Mouse (Mus musculus): ENCODE measurements around the gene Hmces. TPM values are rescaled to one million over a fixed set of nuclear protein-coding genes. Genes with fewer than 3 reads are reported as not detected.
A peak's percentile ranks its signal among the peaks of the same experiment; 100 is the strongest.
"Not testable (repeated sequence)": the region's sequence is repeated elsewhere in the genome, so short reads cannot be mapped to it uniquely, and the experiment has no call there.

The Hmces gene
- polyA plus RNA-seq, 1 experiment from 2014 or later = 58.5 TPM

- no peaks in the 10 kb centered on the region for H3K27me3 ChIP-seq
- no peak overlapping the region for H3K27ac ChIP-seq (replicated peaks)
- peaks cover 62% of the 10 kb centered on the region for H3K36me3 ChIP-seq
- no peak overlapping the region for H3K4me3 ChIP-seq
- H3K9me3 ChIP-seq = no peaks in the 10 kb centered on the region
- H3K4me2 ChIP-seq (replicated peaks) = no peak overlapping the region
- ATAC-seq (replicated peaks) = no peak
- H3K9ac ChIP-seq (replicated peaks) = no peak overlapping the region
- no peaks in the 10 kb centered on the region for H3K4me1 ChIP-seq
- WGBS = 93% methylated on average over 4 of the region's 4 CpGs
Measured at GRCm38 (mm10) chr6:87921201-87921600, 7.5 kb downstream of the Hmces start.

GRCm38 (mm10) chr6:87923624-87924023 lies 9.9 kb downstream of the Hmces start:
- ATAC-seq (replicated peaks) = no peak
- Histone ChIP-seq H3K27me3 (no peaks in the 10 kb centered on the region), H3K4me2 (replicated peaks) (no peak overlapping the region), H3K36me3 (peaks cover 56% of the 10 kb centered on the region), H3K9ac (replicated peaks) (no peak overlapping the region), H3K4me1 (no peaks in the 10 kb centered on the region), H3K27ac (replicated peaks) (no peak overlapping the region), H3K4me3 (no peak overlapping the region), H3K9me3 (no peaks in the 10 kb centered on the region)
- WGBS = 87% methylated on average over 1 of the region's 1 CpGs

GRCm38 (mm10) chr6:87935037-87935436 lies 21.3 kb downstream of the Hmces start:
- 92% methylated on average over 5 of the region's 5 CpGs for WGBS
- no peak overlapping the region for H3K4me3 ChIP-seq
- H3K36me3 ChIP-seq = peaks cover 47% of the 10 kb centered on the region
- no peaks in the 10 kb centered on the region for H3K9me3 ChIP-seq
- no peak overlapping the region for H3K4me2 ChIP-seq (replicated peaks)
- H3K9ac ChIP-seq (replicated peaks) = no peak overlapping the region
- no peak overlapping the region for H3K27ac ChIP-seq (replicated peaks)
- 0 out of 2 replicates have a peak, but pooled peaks cover 6% of the 10 kb centered on the region for H3K4me1 ChIP-seq
- no peak for ATAC-seq (replicated peaks)
- no peaks in the 10 kb centered on the region for H3K27me3 ChIP-seq

GRCm38 (mm10) chr6:87937178-87937788 lies 23.5 kb downstream of the Hmces start:
- H3K9ac ChIP-seq (replicated peaks) = no peak overlapping the region

GRCm38 (mm10) chr6:87938941-87939340 lies 25.2 kb downstream of the Hmces start:
- no peak overlapping the region for H3K4me3 ChIP-seq
- no peaks in the 10 kb centered on the region for H3K9me3 ChIP-seq
- no peak overlapping the region for H3K9ac ChIP-seq (replicated peaks)
- H3K36me3 ChIP-seq = peaks cover 21% of the 10 kb centered on the region
- ATAC-seq (replicated peaks) = no peak
- H3K4me2 ChIP-seq (replicated peaks) = no peak overlapping the region
- WGBS = 96% methylated on average over 3 of the region's 3 CpGs
- H3K27ac ChIP-seq (replicated peaks) = no peak overlapping the region
- no peaks in the 10 kb centered on the region for H3K27me3 ChIP-seq
- 0 out of 2 replicates have a peak, but pooled peaks cover 6% of the 10 kb centered on the region for H3K4me1 ChIP-seq

More at GRCm38 (mm10) chr6:87937178-87937788, 23.5 kb downstream of the Hmces start:
- Histone ChIP-seq H3K27ac (replicated peaks) (no peak overlapping the region), H3K4me3 (no peak overlapping the region), H3K4me2 (replicated peaks) (no peak overlapping the region), H3K9me3 (no peaks in the 10 kb centered on the region), H3K36me3 (peaks cover 35% of the 10 kb centered on the region), H3K27me3 (no peaks in the 10 kb centered on the region), H3K4me1 (0 out of 2 replicates have a peak, but pooled peaks cover 6% of the 10 kb centered on the region)
- peak; percentile 79 for ATAC-seq (replicated peaks)
- WGBS = 36% methylated on average over 19 of the region's 19 CpGs

GRCm38 (mm10) chr6:87942179-87942578 lies 28.4 kb downstream of the Hmces start:
- Histone ChIP-seq H3K9ac (replicated peaks) (no peak overlapping the region), H3K27ac (replicated peaks) (no peak overlapping the region), H3K4me1 (0 out of 2 replicates have a peak, but pooled peaks cover 5% of the 10 kb centered on the region), H3K4me3 (no peak overlapping the region), H3K27me3 (no peaks in the 10 kb centered on the region), H3K36me3 (no peaks in the 10 kb centered on the region), H3K4me2 (replicated peaks) (no peak overlapping the region), H3K9me3 (no peaks in the 10 kb centered on the region)
- 83% methylated on average over 7 of the region's 7 CpGs for WGBS
- ATAC-seq (replicated peaks) = no peak

GRCm38 (mm10) chr6:87962457-87962856 lies 48.7 kb downstream of the Hmces start:
- H3K27me3 ChIP-seq; H3K27ac ChIP-seq (replicated peaks); H3K9ac ChIP-seq (replicated peaks); H3K4me3 ChIP-seq; H3K4me1 ChIP-seq; H3K36me3 ChIP-seq; H3K4me2 ChIP-seq (replicated peaks); H3K9me3 ChIP-seq; ATAC-seq (replicated peaks): not testable (repeated sequence)
- WGBS = 64% methylated on average over 4 of the region's 4 CpGs

- Histone ChIP-seq H3K27me3 (no peaks in the 10 kb centered on the region), H3K36me3 (no peaks in the 10 kb centered on the region), H3K4me3 (no peak overlapping the region), H3K4me1 (no peaks in the 10 kb centered on the region), H3K4me2 (replicated peaks) (no peak overlapping the region), H3K27ac (replicated peaks) (no peak overlapping the region), H3K9me3 (no peaks in the 10 kb centered on the region), H3K9ac (replicated peaks) (no peak overlapping the region)
- whole genome bisulfite sequencing = 19% methylated on average over 2 of the region's 2 CpGs
- no peak for ATAC-seq (replicated peaks)
Measured at GRCm38 (mm10) chr6:87970041-87970440, 56.3 kb downstream of the Hmces start.

- peak; percentile 3; the same call in 1 of the 2 replicates for ATAC-seq (replicated peaks)
- H3K27me3 ChIP-seq = no peaks in the 10 kb centered on the region
- H3K9ac ChIP-seq (replicated peaks) = no peak overlapping the region
- no peaks in the 10 kb centered on the region for H3K9me3 ChIP-seq
- H3K4me1 ChIP-seq = peaks cover 21% of the 10 kb centered on the region
- WGBS = 66% methylated on average over 3 of the region's 3 CpGs
- peaks cover 15% of the 10 kb centered on the region for H3K36me3 ChIP-seq
- H3K4me2 ChIP-seq (replicated peaks) = peak overlapping the region; percentile 64
- peak overlapping the region; percentile 90 for H3K4me3 ChIP-seq
- peak overlapping the region; percentile 94; the same call in 1 of the 2 replicates for H3K27ac ChIP-seq (replicated peaks)
Measured at GRCm38 (mm10) chr6:87979728-87980127, 66.0 kb downstream of the Hmces start.

GRCm38 (mm10) chr6:87980374-87981029 lies 66.8 kb downstream of the Hmces start:
- Histone ChIP-seq H3K9ac (replicated peaks) (peak overlapping the region; percentile 98), H3K4me1 (peaks cover 21% of the 10 kb centered on the region), H3K27me3 (no peaks in the 10 kb centered on the region), H3K9me3 (no peaks in the 10 kb centered on the region), H3K4me3 (peak overlapping the region; percentile 90), H3K4me2 (replicated peaks) (peak overlapping the region; percentile 64), H3K36me3 (peaks cover 21% of the 10 kb centered on the region), H3K27ac (replicated peaks) (peak overlapping the region; percentile 94)
- peak; percentile 90 for ATAC-seq (replicated peaks)
- under 1% methylated on average over 66 of the region's 66 CpGs for WGBS

GRCm38 (mm10) chr6:87981030-87981485 lies 67.3 kb downstream of the Hmces start:
- H3K36me3 ChIP-seq = peaks cover 21% of the 10 kb centered on the region
- peak overlapping the region; percentile 90 for H3K4me3 ChIP-seq
- no peaks in the 10 kb centered on the region for H3K27me3 ChIP-seq
- H3K9ac ChIP-seq (replicated peaks) = peak overlapping the region; percentile 98
- H3K4me2 ChIP-seq (replicated peaks) = peak overlapping the region; percentile 64
- under 1% methylated on average over 46 of the region's 56 CpGs for WGBS
- no peaks in the 10 kb centered on the region for H3K9me3 ChIP-seq
- H3K27ac ChIP-seq (replicated peaks) = peak overlapping the region; percentile 94
- peaks cover 21% of the 10 kb centered on the region for H3K4me1 ChIP-seq
- ATAC-seq (replicated peaks) = peak; percentile 51

- peak within 1 kb of the TSS; percentile 64 for H3K4me2 ChIP-seq (replicated peaks)
- WGBS = under 1% methylated on average over 51 of the region's 55 CpGs
- ATAC-seq (replicated peaks) = peak; percentile 84
Measured at GRCm38 (mm10) chr6:87981547-87982256, 68.0 kb downstream of the Hmces start, which contains the start of gene H1fx. Gene H1fx (minus strand): TSS chr6:87981637.

More at GRCm38 (mm10) chr6:87981547-87982256, 68.0 kb downstream of the Hmces start, which contains the start of gene H1fx:
- H3K4me3 ChIP-seq = peak within 1 kb of the TSS; percentile 90
- H3K9ac ChIP-seq (replicated peaks) = peak within 1 kb of the TSS; percentile 98
- H3K36me3 ChIP-seq = peaks cover 21% of the 10 kb centered on the region
- peak within 1 kb of the TSS; percentile 94 for H3K27ac ChIP-seq (replicated peaks)
- H3K27me3 ChIP-seq = no peaks in the 10 kb centered on the region
- H3K4me1 ChIP-seq = peaks cover 21% of the 10 kb centered on the region
- H3K9me3 ChIP-seq = no peaks in the 10 kb centered on the region

Data from forebrain, embryonic 15.5 days (tissue).